Mouse (Mus musculus): ENCODE results near the gene Fam131a. TPM values are rescaled to one million over a fixed set of nuclear protein-coding genes. Genes with fewer than 3 reads are reported as not detected.

Gene Fam131a
- polyA plus RNA-seq, 1 experiment from 2014 or later = 9.4 TPM

DNA sequence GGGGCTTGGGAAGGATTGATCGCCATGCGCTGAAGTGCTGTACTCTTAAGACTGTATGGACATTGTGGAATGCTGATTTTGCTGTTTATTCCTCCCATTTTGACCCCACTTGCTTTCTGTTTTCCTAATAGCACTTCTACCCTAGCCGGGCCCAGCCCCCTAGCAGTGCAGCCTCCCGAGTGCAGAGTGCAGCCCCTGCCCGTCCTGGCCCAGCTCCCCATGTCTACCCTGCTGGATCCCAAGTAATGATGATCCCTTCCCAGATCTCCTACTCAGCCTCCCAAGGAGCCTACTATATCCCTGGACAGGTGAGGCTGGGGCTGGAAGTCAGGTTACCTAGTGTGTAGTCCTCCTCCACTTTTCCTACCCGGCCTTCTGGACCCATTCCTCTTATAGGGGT, 17.8 kb upstream of the Fam131a start:
- DNase-seq (ENCODE audit: low spot score) = no peak
- Histone ChIP-seq H3K27me3 (ENCODE audit: insufficient read depth, poor library complexity, severe bottlenecking) (no peaks in the 10 kb centered on the region), H3K36me3 (peaks cover 65% of the 10 kb centered on the region), H3K4me1 (replicated peaks) (peaks cover 25% of the 10 kb centered on the region), H3K4me3 (peak overlapping the region; percentile 89; the same call in 1 of the 2 replicates), H3K27ac (no peak overlapping the region), H3K9me3 (no peaks in the 10 kb centered on the region)
- WGBS = 94% methylated on average over 6 of the region's 6 CpGs

DNA sequence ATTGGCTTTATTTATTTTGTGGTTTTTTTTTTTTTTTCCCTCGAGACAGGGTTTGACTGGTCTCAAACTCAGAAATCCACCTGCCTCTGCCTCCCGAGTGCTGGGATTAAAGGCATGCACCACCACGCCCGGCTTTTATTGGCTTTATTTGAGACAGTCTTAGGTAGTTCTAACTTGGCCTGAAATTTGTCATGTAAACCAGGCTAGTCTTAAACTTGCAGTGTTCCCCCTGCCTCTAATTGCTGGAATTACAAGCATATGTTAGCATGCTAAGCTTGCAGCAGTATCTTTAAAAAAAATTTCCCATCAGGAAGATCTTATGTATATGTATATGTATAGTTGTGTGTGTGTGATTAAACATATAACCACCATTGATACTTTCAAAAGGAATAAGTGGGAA, 16.3 kb upstream of the Fam131a start:
- Histone ChIP-seq H3K36me3 (peaks cover 79% of the 10 kb centered on the region), H3K4me3 (no peak overlapping the region), H3K27ac (no peak overlapping the region), H3K9me3 (no peaks in the 10 kb centered on the region), H3K27me3 (ENCODE audit: insufficient read depth, poor library complexity, severe bottlenecking) (no peaks in the 10 kb centered on the region), H3K4me1 (replicated peaks) (peaks cover 24% of the 10 kb centered on the region)
- no peak for DNase-seq (ENCODE audit: low spot score)
- WGBS = 89% methylated on average over 4 of the region's 4 CpGs

DNA sequence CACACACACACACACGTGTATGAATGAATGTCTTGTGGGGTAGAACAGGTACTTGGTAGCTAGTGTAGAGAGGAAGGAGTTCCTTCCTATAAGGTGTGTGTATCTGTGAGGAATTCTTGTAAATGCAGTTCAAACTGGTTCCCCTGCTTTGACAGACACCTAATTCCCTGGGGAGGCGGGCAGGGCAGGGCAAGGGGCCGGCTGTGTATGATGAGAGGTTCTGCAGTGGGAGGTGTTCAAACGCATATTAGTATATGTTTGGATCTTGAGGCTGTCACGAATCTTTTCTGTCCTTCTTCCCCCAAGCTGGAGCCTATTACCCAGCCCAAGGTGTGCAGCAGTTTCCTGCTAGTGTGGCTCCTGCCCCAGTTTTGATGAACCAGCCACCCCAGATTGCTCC, 15.7 kb upstream of the Fam131a start:
- Histone ChIP-seq H3K27ac (no peak overlapping the region), H3K36me3 (peaks cover 86% of the 10 kb centered on the region), H3K4me1 (replicated peaks) (peaks cover 20% of the 10 kb centered on the region), H3K9me3 (no peaks in the 10 kb centered on the region), H3K27me3 (ENCODE audit: insufficient read depth, poor library complexity, severe bottlenecking) (no peaks in the 10 kb centered on the region), H3K4me3 (no peak overlapping the region)
- 92% methylated on average over 5 of the region's 5 CpGs for WGBS
- no peak for DNase-seq (ENCODE audit: low spot score)

DNA sequence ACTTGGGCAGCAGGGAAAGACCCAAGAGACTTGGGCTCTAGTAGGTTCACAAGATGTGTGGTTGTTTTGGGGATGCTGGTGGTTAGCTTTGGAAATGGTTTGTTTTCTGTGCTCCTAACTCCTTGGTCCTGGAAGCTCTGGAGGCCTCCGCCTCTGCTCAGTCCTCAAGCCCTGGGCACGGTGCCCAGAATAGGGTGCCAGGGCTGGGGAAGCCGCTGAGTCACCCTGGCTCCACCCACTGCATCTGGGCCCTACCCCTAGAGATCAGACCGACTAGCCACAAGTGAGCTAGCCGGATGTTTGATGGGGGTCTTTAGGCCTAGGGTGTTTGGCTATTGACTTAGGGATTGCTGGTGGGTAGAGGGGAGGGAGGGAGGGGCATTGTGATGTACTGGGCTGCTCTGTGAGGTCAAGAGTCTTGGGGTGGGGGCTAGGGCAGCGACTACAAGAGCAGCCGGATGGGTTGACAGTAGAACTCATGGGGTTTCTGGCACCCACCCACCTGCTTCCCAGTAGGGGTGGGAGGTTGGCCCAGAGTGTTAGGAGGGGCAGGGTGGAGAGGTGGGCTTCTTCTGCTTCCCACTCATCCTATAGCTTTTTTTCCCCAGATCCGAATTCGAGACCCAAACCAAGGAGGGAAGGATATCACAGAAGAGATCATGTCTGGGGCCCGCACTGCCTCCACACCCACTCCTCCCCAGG, 14.9 kb upstream of the Fam131a start:
- no peak overlapping the region for H3K27ac ChIP-seq
- no peaks in the 10 kb centered on the region for H3K9me3 ChIP-seq
- DNase-seq (ENCODE audit: low spot score) = no peak
- H3K4me3 ChIP-seq = no peak overlapping the region
- H3K36me3 ChIP-seq = peaks cover 94% of the 10 kb centered on the region
- WGBS = 92% methylated on average over 10 of the region's 10 CpGs
- no peaks in the 10 kb centered on the region for H3K27me3 ChIP-seq (ENCODE audit: insufficient read depth, poor library complexity, severe bottlenecking)
- peaks cover 20% of the 10 kb centered on the region for H3K4me1 ChIP-seq (replicated peaks)

DNA sequence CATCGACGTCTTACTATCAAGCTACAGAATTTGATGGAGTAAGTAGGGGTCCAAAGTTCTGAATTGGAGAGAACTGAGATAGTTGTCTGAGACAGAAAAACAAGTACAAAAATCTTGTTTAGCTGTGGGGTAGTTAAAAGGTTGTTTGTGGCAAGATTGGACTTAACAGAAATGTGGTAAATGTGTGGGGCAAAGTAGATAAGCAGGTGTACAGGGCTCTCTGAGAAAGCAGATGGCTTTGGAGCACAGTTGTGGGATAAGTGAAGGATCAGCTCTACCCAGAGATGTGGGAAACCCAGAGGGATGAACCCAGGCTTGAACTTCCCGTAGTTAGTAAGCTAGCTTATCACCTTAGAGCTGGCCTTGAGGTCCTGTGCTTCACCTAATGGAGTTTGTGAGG, 2.3 kb upstream of the Fam131a start:
- H3K4me1 ChIP-seq (replicated peaks) = peaks cover 37% of the 10 kb centered on the region
- 94% methylated on average over 3 of the region's 3 CpGs for WGBS
- H3K27me3 ChIP-seq (ENCODE audit: insufficient read depth, poor library complexity, severe bottlenecking) = peaks cover 17% of the 10 kb centered on the region
- no peak overlapping the region for H3K4me3 ChIP-seq
- H3K36me3 ChIP-seq = peaks cover 67% of the 10 kb centered on the region
- H3K27ac ChIP-seq = no peak overlapping the region
- no peak for DNase-seq (ENCODE audit: low spot score)
- no peaks in the 10 kb centered on the region for H3K9me3 ChIP-seq

DNA sequence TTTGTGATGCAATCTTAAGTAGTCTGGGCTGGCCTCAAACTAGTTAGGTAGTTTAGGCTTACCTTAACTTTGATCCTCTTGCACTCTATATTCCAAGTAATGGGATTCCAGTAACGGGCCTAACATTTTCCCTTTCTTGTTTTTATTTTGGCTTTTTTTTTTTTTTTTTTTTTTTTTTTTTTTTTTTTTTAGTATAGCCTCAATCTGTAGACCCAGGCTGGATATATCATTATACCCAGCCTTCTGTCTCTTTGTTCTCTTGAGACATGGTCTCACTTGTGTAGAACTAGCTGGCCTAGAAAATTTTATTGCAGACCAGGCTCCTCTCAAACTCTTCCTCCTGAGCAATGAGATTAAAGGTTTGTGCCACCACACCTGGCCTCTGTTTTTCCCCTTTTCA, 1.4 kb upstream of the Fam131a start:
- H3K9me3 ChIP-seq = no peaks in the 10 kb centered on the region
- peaks cover 59% of the 10 kb centered on the region for H3K36me3 ChIP-seq
- DNase-seq (ENCODE audit: low spot score) = no peak
- no peak overlapping the region for H3K4me3 ChIP-seq
- peaks cover 45% of the 10 kb centered on the region for H3K4me1 ChIP-seq (replicated peaks)
- peaks cover 17% of the 10 kb centered on the region for H3K27me3 ChIP-seq (ENCODE audit: insufficient read depth, poor library complexity, severe bottlenecking)
- no peak overlapping the region for H3K27ac ChIP-seq
- 92% methylated on average over 1 of the region's 1 CpGs for WGBS

DNA sequence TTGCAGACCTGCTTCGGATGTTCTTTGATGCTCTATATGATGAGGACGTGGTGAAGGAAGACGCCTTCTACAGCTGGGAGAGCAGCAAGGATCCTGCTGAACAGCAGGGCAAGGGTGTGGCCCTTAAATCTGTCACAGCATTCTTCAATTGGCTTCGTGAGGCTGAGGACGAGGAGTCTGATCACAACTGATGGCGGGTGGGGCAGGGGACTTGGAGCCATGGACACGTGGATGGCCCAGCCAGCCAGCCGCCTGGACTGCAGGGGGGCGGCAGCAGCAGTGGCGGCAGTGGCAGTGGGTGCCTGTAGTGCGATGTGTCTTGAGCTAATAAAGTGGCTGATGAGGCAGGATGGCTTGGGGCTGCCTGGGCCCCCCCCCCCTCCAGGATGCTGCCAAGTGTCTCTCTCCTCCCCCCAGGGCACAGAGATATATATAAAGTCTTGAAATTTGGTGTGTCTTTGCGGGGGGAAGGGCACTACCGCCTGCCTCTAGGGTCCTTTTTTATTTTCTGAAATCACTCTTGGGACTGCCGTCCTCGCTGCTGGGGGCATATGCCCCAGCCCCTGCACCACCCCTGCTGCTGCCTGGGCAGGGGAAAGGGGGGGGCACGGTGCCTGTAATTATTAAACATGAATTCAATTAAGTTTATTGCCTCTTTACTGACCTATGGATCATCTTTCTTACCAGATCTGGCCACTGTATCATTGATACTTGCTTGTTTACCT, 638 bp upstream of the Fam131a start:
- peak; percentile 18 for DNase-seq (ENCODE audit: low spot score)
- Histone ChIP-seq H3K4me3 (peak overlapping the region; percentile 67; the same call in 1 of the 2 replicates), H3K27ac (peak overlapping the region; percentile 89; the same call in 1 of the 2 replicates), H3K36me3 (peaks cover 51% of the 10 kb centered on the region), H3K9me3 (no peaks in the 10 kb centered on the region), H3K27me3 (ENCODE audit: insufficient read depth, poor library complexity, severe bottlenecking) (peaks cover 17% of the 10 kb centered on the region), H3K4me1 (replicated peaks) (peaks cover 45% of the 10 kb centered on the region)
- 47% methylated on average over 16 of the region's 16 CpGs for WGBS

DNA sequence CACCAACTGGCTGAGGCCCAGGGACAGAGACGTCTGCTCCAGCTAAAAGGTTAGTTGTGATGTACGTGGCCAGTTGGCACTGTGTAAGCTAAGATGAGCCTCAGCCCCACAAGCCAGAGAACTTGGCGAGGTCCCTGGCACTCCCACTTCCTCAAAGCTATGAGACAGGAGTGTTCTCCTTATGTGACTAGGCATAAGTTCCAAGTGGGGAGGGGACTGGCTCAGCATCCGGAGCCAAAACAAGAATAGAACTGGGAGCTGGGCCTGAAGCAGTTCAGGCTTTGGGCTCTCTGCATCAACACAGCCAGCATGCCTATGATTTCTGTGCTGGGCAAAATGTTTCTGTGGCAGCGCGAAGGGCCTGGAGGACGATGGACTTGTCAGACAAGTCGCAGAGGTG, 1.7 kb downstream of the Fam131a start:
- Histone ChIP-seq H3K27ac (peak overlapping the region; percentile 17; the same call in 1 of the 2 replicates), H3K4me1 (replicated peaks) (peaks cover 47% of the 10 kb centered on the region), H3K4me3 (no peak overlapping the region), H3K27me3 (ENCODE audit: insufficient read depth, poor library complexity, severe bottlenecking) (peaks cover 20% of the 10 kb centered on the region), H3K9me3 (no peaks in the 10 kb centered on the region), H3K36me3 (peaks cover 35% of the 10 kb centered on the region)
- WGBS = 75% methylated on average over 8 of the region's 8 CpGs
- no peak for DNase-seq (ENCODE audit: low spot score)

DNA sequence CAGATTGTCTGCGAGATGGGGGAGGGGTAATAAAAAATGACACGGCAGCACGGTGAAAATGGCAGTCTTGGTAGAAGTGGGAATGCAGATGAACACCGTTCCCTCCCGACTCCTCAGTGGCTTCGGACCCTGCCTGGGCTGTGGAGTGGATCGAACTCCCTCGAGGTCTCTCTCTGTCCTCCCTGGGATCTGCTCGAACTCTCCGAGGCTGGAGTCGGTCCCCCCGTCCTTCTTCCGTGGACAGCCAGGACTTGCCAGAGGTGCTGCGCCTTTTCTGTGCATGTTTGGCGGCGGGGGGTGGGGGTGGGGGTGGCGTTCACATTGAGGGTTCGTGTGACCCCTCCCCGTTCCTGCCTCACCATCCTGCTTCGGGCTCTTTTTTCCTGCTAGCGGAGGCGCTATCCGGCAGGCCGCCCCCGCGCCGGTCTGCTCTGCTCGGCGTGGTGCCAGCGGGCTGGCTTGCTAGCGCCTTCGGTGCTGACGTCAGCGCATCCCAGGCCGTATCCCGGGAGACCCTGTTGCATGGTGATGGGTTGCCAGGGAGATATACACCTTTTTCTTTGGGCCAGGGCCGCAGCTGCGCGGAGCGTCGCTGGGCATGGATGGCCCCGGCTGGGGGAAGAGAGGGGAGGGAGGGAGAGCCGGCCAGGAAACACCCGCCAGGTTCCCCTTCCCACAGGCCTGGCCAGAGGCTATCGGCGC, 2.7 kb downstream of the Fam131a start:
- H3K4me1 ChIP-seq (replicated peaks) = peaks cover 53% of the 10 kb centered on the region

DNA sequence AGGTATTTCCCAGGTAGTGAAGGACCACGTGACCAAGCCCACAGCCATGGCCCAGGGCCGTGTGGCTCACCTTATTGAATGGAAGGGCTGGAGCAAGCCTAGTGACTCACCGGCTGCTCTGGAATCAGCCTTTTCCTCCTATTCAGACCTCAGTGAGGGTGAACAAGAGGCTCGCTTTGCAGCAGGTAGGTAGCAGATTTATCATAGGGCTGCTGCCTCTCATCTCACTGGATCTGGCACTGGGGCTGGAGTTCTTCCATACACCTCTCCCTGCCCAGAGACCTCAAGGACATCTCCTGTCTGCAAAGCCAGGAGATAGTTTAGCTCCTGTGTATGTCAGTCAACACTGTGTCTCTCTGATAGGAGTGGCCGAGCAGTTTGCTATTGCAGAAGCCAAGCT, 6.2 kb downstream of the Fam131a start:
- H3K36me3 ChIP-seq = peaks cover 29% of the 10 kb centered on the region
- peaks cover 55% of the 10 kb centered on the region for H3K4me1 ChIP-seq (replicated peaks)
- H3K9me3 ChIP-seq = no peaks in the 10 kb centered on the region
- peaks cover 17% of the 10 kb centered on the region for H3K27me3 ChIP-seq (ENCODE audit: insufficient read depth, poor library complexity, severe bottlenecking)
- H3K27ac ChIP-seq = no peak overlapping the region
- WGBS = 76% methylated on average over 5 of the region's 5 CpGs
- no peak overlapping the region for H3K4me3 ChIP-seq
- DNase-seq (ENCODE audit: low spot score) = no peak

More for the DNA sequence above, 2.7 kb downstream of the Fam131a start:
- Histone ChIP-seq H3K27me3 (ENCODE audit: insufficient read depth, poor library complexity, severe bottlenecking) (peaks cover 20% of the 10 kb centered on the region), H3K36me3 (peaks cover 29% of the 10 kb centered on the region), H3K4me3 (peak overlapping the region; percentile 56), H3K9me3 (no peaks in the 10 kb centered on the region), H3K27ac (peak overlapping the region; percentile 83)
- peak; percentile 89 for DNase-seq (ENCODE audit: low spot score)
- 2% methylated on average over 46 of the region's 46 CpGs for WGBS

DNA sequence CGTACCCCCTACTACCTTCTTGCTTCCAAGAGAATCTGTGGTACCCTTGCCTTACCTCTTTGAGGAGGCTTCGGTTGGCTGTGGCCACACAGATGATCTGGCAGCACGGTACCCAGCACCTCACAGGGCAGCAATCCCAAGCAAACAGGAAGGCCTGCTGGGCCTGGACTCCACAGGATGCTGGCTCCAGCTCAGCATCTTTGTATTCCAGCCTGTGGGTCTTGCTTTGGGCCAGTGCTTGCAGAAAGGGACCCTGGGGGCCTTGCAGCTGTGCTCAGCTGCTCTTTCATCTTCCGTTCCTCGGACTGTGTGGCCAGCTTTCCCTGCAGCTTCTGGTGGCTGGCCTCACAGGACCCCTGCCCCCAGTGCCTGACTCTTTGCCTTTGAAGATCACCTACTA, 7.0 kb downstream of the Fam131a start:
- H3K9me3 ChIP-seq = no peaks in the 10 kb centered on the region
- peak; percentile 26 for DNase-seq (ENCODE audit: low spot score)
- 29% methylated on average over 5 of the region's 5 CpGs for WGBS
- H3K36me3 ChIP-seq = peaks cover 37% of the 10 kb centered on the region
- no peak overlapping the region for H3K4me3 ChIP-seq
- peak overlapping the region; percentile 64 for H3K27ac ChIP-seq
- peaks cover 49% of the 10 kb centered on the region for H3K4me1 ChIP-seq (replicated peaks)
- H3K27me3 ChIP-seq (ENCODE audit: insufficient read depth, poor library complexity, severe bottlenecking) = peaks cover 9% of the 10 kb centered on the region

DNA sequence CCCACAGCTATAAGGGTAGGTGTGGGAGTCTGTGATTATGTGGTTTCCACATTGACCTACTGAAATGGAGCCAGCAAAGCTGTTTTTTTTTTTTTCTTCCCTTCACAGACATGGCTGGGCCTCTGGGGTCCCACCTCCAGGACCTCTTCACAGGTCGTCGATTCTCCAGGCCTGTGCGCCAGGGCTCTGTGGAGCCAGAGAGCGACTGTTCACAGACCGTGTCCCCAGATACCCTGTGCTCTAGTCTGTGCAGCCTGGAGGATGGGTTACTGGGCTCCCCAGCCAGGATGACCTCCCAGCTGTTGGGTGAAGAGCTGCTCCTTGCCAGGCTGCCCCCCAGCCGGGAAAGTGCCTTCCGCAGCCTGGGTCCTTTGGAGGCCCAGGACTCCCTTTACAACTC, 8.3 kb downstream of the Fam131a start:
- no peaks in the 10 kb centered on the region for H3K9me3 ChIP-seq
- H3K27me3 ChIP-seq (ENCODE audit: insufficient read depth, poor library complexity, severe bottlenecking) = 0 out of 2 replicates have a peak, but pooled peaks cover 3% of the 10 kb centered on the region
- WGBS = 36% methylated on average over 7 of the region's 7 CpGs
- peaks cover 46% of the 10 kb centered on the region for H3K4me1 ChIP-seq (replicated peaks)
- peak overlapping the region; percentile 86 for H3K27ac ChIP-seq
- peak; percentile 20 for DNase-seq (ENCODE audit: low spot score)
- H3K4me3 ChIP-seq = peak overlapping the region; percentile 34; the same call in 1 of the 2 replicates
- H3K36me3 ChIP-seq = peaks cover 50% of the 10 kb centered on the region

Data from hindbrain, embryonic 10.5 days (tissue).